Mouse (Mus musculus) common myeloid progenitor, adult 5-6 weeks (primary cell): Measurements from ENCODE around the gene Col9a1. TPM values are rescaled to one million over a fixed set of nuclear protein-coding genes. Genes with fewer than 3 reads are reported as not detected.

Source experiments
- ATAC-seq: replicated peaks from 2 replicates; pipeline ENCODE4 v1.8.0; 2016; ENCODE audit warnings: low read depth, mild to moderate bottlenecking, moderate TSS enrichment, inconsistent platforms; ENCODE audit not compliant: poor library complexity, severe bottlenecking
- total RNA-seq: library from RNA; stranded (forward); fragments of 200-1000, 187-1606 nt; gene quantifications from 2 replicates; pipeline ENCODE4 v1.2.3, GENCODE M21; 2017

Gene Col9a1
- total RNA-seq, 1 experiment from 2014 or later: not detected

GRCm38 (mm10) chr1:24267022-24267421 lies 89.6 kb downstream of the Col9a1 start:
- no peak for ATAC-seq

GRCm38 (mm10) chr1:24286360-24286759 lies 109.0 kb downstream of the Col9a1 start:
- no peak for ATAC-seq

GRCm38 (mm10) chr1:24292515-24292914 lies 115.1 kb downstream of the Col9a1 start:
- no peak for ATAC-seq

- no peak for ATAC-seq
Observed at GRCm38 (mm10) chr1:24294979-24295942, 117.9 kb downstream of the Col9a1 start.

- no peak for ATAC-seq
Observed at GRCm38 (mm10) chr1:24300700-24301099, 123.3 kb downstream of the Col9a1 start.

Other genes starting within 250 kb of the Col9a1 start
- gene Sdhaf4, start 172.0 kb upstream of the Col9a1 start, total RNA-seq: 17.9 and 20.4 TPM in 2 replicates
- 3.5 and 4.1 TPM in 2 replicates for gene Fam135a, start 77.3 kb upstream of the Col9a1 start, total RNA-seq